Mouse (Mus musculus) hindbrain, embryonic 15.5 days (tissue): ENCODE results near the gene Tmem110. TPM values are rescaled to one million over a fixed set of nuclear protein-coding genes. Genes with fewer than 3 reads are reported as not detected.

Experiments used
- ATAC-seq: fragments of 200-750 bp; cut with Nextera tagmentation; 2 replicates; pipeline ENCODE4 v1.8.0; 2017; ENCODE audit warnings: low read depth, moderate number of reproducible peaks, moderate TSS enrichment; ENCODE audit not compliant: low FRiP score
- H3K27ac ChIP-seq: fragments of 300-500 bp; sonication (generic); replicated peaks from 2 replicates; pipeline ENCODE4 v1.5.1; 2015; ENCODE audit warnings: mild to moderate bottlenecking, inconsistent platforms
- H3K27me3 ChIP-seq: fragments of 300-500 bp; sonication (generic); 2 replicates; pipeline ENCODE4 v1.6.1; 2015; ENCODE audit warnings: control low read depth, inconsistent platforms
- H3K36me3 ChIP-seq: fragments of 300-500 bp; sonication (generic); 2 replicates; pipeline ENCODE4 v1.6.1; 2015; ENCODE audit warnings: control low read depth, inconsistent platforms
- H3K4me1 ChIP-seq: fragments of 300-500 bp; sonication (generic); replicated peaks from 2 replicates; pipeline ENCODE4 v1.6.1; 2015; ENCODE audit warnings: control low read depth, inconsistent platforms
- H3K4me2 ChIP-seq: fragments of 300-500 bp; sonication (generic); 2 replicates; pipeline ENCODE4 v1.6.1; 2015; ENCODE audit warnings: moderate library complexity, mild to moderate bottlenecking, inconsistent platforms
- H3K4me3 ChIP-seq: fragments of 300-500 bp; sonication (generic); 2 replicates; pipeline ENCODE4 v1.5.1; 2015; ENCODE audit warnings: mild to moderate bottlenecking, inconsistent platforms
- H3K9ac ChIP-seq: fragments of 300-500 bp; sonication (generic); 2 replicates; pipeline ENCODE4 v1.6.1; 2015; ENCODE audit warnings: inconsistent platforms
- H3K9me3 ChIP-seq: fragments of 300-500 bp; sonication (generic); 2 replicates; pipeline ENCODE4 v1.6.1; 2016; ENCODE audit warnings: control low read depth, inconsistent platforms
- WGBS: fragments of 180-500 bp; shearing (Covaris S2); methylation state at CpG from one replicate; pipeline ENCODE4 v1.1.7; 2015; 5-methylcytosine and 5-hydroxymethylcytosine counted together
- polyA plus RNA-seq: library from polyadenylated mRNA; unstranded; fragments of >200 nt; fragmentation: Nextera tagmentation; extraction: Ambion mirVana; gene quantifications from 2 replicates; pipeline ENCODE4 v1.2.1, GENCODE M21; 2015

Gene Tmem110
- polyA plus RNA-seq, result 19.8 and 20.4 TPM in 2 replicates

DNA sequence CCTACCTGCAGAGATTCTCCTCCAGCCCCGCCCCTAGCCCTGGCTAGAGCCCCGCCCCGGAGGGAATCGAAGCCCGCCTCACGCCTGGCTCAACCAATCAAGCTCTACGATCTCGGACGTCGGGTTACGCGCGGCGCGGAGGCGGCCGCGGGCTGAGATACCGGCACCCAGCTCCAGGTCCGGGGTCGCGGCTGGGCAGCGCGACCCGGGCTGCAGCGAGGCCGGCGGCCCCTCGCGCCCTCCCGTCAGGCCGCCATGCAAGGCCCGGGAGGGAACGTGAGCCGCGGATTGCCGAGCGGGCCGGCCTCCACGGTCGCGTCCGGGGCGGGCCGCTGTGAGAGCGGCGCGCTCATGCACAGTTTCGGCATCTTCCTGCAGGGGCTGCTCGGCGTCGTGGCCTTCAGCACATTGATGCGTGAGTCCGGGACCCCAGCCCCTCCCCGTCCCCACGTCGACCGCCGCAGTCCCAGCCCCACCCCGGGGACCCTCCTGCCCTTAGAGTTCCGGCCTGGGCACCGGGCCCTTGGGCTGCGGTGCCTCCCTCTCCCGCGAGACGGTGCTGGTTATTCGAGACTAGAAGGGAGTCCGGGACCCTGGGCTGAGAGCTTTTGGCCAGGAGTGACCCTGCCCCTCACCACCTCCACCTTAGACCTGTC is at the start of gene Tmem110:
Gene Tmem110, plus strand, starts transcription at position 115 of the 656 bp plus-strand sequence.
- Histone ChIP-seq H3K4me1 (peaks cover 30% of the 10 kb centered on the region), H3K4me2 (peak within 1 kb of the TSS; percentile 79), H3K9ac (peak within 1 kb of the TSS; percentile 80), H3K27me3 (no peaks in the 10 kb centered on the region), H3K27ac (peak within 1 kb of the TSS; percentile 75), H3K4me3 (peak within 1 kb of the TSS; percentile 86), H3K9me3 (no peaks in the 10 kb centered on the region), H3K36me3 (no peaks in the 10 kb centered on the region)
- ATAC-seq, result peak; percentile 98
- WGBS, result under 1% methylated on average over 67 of the region's 68 CpGs

DNA sequence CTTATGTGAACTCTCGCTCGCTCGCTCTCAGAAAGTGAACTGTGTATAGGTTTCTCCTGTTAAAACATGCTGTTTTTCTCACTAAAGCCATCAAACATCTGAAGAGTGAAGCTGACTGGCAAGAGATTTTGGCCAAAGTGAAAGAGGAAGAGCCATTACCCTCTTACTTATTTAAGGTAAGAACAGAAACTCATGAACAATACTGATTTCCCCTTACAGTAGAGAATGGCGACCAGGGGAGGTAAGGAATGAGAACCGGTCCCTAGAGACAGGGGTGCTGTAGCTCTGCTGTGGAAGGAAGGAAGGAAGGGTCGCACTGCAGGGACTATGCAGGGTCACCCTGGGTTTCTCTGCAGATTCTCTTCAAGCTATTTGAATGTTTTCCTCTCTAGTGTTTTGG is 40.8 kb upstream of the Tmem110 start:
- ATAC-seq, result no peak
- WGBS, result 98% methylated on average over 6 of the region's 6 CpGs

DNA sequence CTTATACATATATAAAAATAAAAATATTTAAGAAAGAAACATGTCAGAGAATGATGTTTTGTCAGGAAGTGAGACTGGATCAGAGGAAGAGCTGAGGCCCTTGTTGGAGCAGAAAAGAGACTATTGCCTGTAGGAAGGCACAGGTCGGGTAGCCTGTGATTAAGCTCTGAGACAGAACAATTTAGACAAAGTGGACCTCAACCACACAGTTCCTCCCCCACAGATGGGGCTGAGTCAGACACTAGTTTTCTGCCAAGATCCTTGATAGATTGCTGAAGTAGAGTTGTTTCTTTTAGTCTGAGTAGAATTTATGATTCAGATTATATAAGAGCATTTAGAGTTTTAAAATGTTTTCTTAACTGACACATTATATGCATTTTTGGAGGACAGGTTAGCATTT is 35.9 kb upstream of the Tmem110 start:
- H3K4me3 ChIP-seq, result no peak overlapping the region
- 66% methylated on average over 1 of the region's 1 CpGs for WGBS
- no peak overlapping the region for H3K4me2 ChIP-seq
- ATAC-seq, result no peak
- H3K27ac ChIP-seq, result no peak overlapping the region
- H3K27me3 ChIP-seq, result no peaks in the 10 kb centered on the region
- H3K4me1 ChIP-seq, result no peaks in the 10 kb centered on the region
- peaks cover 26% of the 10 kb centered on the region for H3K36me3 ChIP-seq
- no peaks in the 10 kb centered on the region for H3K9me3 ChIP-seq
- H3K9ac ChIP-seq, result no peak overlapping the region

More for the DNA sequence above, 40.8 kb upstream of the Tmem110 start:
- Histone ChIP-seq H3K9ac (no peak overlapping the region), H3K36me3 (peaks cover 24% of the 10 kb centered on the region), H3K27ac (no peak overlapping the region), H3K4me2 (no peak overlapping the region), H3K4me3 (no peak overlapping the region), H3K27me3 (no peaks in the 10 kb centered on the region), H3K4me1 (no peaks in the 10 kb centered on the region), H3K9me3 (no peaks in the 10 kb centered on the region)

DNA sequence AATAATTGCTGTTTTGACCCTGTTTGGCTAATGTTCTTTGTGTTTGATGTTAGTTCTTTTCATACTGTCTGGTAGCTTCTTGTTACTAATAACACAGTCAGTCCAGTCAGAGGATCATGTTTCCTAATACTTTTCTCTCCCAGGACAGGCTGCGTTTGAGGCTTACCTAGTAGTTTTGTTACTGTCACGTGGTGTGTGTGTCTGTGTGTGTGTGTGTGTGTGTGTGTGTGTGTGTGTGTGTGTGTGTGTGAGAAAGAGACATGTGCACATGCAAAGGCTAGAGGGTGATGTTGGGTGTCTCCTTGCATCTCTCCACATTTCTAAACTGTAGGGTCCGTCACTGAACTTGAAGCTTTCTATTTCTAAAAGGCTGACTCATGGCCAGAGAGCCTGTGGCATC is 32.5 kb upstream of the Tmem110 start:
- WGBS, result 93% methylated on average over 3 of the region's 3 CpGs
- no peaks in the 10 kb centered on the region for H3K27me3 ChIP-seq
- H3K27ac ChIP-seq, result no peak overlapping the region
- no peak for ATAC-seq
- no peaks in the 10 kb centered on the region for H3K9me3 ChIP-seq
- peaks cover 8% of the 10 kb centered on the region for H3K36me3 ChIP-seq
- no peak overlapping the region for H3K4me3 ChIP-seq
- no peak overlapping the region for H3K9ac ChIP-seq
- no peaks in the 10 kb centered on the region for H3K4me1 ChIP-seq
- no peak overlapping the region for H3K4me2 ChIP-seq

DNA sequence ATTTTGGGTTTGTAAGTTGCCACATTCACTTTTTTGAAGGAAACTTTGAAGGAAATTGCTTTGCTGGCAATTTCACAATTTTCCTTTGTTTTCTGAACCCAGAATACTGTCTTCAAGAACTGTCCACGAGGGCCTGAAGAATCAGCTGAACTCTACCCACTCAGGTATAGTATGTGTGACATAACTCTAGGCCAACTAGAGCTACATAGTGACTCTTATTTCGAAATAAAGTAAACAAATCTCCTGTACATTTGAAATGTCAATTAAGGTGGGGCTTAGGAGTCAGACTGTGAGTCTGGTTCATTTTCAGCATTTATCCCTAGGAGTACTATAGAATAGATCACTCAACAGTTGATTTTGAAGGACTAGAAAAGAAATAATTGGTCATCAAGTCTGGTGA is 23.6 kb upstream of the Tmem110 start:
- Histone ChIP-seq H3K27me3 (no peaks in the 10 kb centered on the region), H3K4me1 (no peaks in the 10 kb centered on the region), H3K9ac (no peak overlapping the region), H3K9me3 (no peaks in the 10 kb centered on the region), H3K27ac (no peak overlapping the region), H3K36me3 (peaks cover 24% of the 10 kb centered on the region), H3K4me3 (no peak overlapping the region), H3K4me2 (no peak overlapping the region)
- no peak for ATAC-seq
- WGBS, result 98% methylated on average over 2 of the region's 2 CpGs

DNA sequence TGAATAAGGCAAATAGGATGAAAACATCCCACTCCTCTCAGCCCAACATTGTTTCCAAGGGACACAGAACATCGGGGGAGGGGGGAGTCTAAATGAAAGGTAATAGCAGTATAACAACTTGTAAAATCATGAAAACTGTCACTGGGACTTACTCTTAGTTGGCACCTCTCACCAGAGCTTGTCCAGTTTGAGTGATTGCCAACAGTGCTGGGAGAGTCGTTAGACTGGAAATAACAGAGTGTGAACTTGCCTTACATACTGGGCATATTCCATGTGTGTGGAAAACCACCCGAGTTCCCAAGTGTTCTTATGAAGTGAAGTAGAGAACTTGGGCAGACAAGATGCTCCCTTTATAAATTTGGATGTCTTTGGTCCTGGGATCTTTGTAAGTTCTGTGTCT is 4.3 kb upstream of the Tmem110 start:
- Histone ChIP-seq H3K27ac (no peak overlapping the region), H3K4me2 (no peak overlapping the region), H3K9me3 (no peaks in the 10 kb centered on the region), H3K4me3 (no peak overlapping the region), H3K27me3 (no peaks in the 10 kb centered on the region), H3K9ac (no peak overlapping the region), H3K4me1 (peaks cover 5% of the 10 kb centered on the region), H3K36me3 (peaks cover 19% of the 10 kb centered on the region)
- 83% methylated on average over 3 of the region's 3 CpGs for WGBS
- ATAC-seq, result no peak

DNA sequence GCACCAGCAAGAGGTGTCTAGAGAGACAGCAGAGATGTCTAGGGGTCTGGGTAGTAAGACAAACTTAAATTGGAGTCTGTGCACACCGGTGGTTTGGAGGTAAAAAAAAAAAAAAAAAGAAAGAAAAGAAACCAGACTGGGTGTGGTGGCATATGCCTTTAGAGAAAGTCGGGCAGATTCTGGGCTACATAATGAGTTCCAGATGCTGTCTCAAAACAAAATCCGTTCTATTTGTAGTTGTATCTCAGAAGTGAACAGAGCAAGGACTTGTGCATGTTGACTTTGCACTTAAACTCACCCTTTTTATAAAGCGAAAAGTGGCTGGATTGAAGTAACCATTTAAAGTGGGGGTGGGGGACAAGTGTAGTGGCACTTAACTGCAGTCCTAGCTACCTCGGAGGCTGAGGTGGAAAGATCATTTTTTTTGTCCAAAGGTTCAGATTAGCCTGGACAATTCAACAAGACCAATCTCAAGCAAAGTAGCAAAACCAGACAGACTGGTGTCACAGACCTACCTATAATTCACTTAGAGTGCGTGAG is 864 bp upstream of the Tmem110 start:
- peaks cover 30% of the 10 kb centered on the region for H3K4me1 ChIP-seq
- H3K4me2 ChIP-seq, result no peak overlapping the region
- H3K27me3 ChIP-seq, result no peaks in the 10 kb centered on the region
- no peak for ATAC-seq
- no peak overlapping the region for H3K27ac ChIP-seq
- H3K9ac ChIP-seq, result no peak overlapping the region
- H3K9me3 ChIP-seq, result no peaks in the 10 kb centered on the region
- no peak overlapping the region for H3K4me3 ChIP-seq
- 74% methylated on average over 6 of the region's 6 CpGs for WGBS
- peaks cover 4% of the 10 kb centered on the region; the same call in 1 of the 2 replicates for H3K36me3 ChIP-seq

DNA sequence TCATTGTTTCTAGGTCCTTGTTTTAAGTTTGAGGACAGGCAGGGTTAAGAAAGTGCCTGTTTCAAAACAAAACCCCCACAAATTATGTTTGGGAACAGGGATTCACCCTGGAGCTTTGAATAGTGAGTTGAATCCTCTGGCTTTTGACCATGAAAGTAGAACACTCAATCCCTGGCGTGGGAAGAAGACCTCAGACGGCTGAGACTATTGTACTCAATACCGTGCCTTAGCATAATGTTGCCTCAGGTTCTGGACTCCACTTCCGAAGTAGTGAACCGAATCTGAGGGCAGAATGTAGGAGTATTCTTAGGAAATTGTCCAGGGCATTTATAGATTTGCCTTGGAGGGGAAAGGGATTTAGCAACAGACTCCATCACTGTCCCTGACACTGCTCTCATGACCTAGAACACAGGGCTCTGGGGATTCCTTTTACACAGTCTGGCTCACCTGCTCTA is 342 bp upstream of the Tmem110 start:
- Histone ChIP-seq H3K4me3 (peak overlapping the region; percentile 86), H3K4me1 (peaks cover 30% of the 10 kb centered on the region), H3K27ac (no peak overlapping the region), H3K9ac (peak overlapping the region; percentile 80; the same call in 1 of the 2 replicates), H3K36me3 (no peaks in the 10 kb centered on the region), H3K27me3 (no peaks in the 10 kb centered on the region), H3K9me3 (no peaks in the 10 kb centered on the region), H3K4me2 (peak overlapping the region; percentile 79)
- ATAC-seq, result peak; percentile 47; the same call in 1 of the 2 replicates
- WGBS, result 35% methylated on average over 5 of the region's 5 CpGs

DNA sequence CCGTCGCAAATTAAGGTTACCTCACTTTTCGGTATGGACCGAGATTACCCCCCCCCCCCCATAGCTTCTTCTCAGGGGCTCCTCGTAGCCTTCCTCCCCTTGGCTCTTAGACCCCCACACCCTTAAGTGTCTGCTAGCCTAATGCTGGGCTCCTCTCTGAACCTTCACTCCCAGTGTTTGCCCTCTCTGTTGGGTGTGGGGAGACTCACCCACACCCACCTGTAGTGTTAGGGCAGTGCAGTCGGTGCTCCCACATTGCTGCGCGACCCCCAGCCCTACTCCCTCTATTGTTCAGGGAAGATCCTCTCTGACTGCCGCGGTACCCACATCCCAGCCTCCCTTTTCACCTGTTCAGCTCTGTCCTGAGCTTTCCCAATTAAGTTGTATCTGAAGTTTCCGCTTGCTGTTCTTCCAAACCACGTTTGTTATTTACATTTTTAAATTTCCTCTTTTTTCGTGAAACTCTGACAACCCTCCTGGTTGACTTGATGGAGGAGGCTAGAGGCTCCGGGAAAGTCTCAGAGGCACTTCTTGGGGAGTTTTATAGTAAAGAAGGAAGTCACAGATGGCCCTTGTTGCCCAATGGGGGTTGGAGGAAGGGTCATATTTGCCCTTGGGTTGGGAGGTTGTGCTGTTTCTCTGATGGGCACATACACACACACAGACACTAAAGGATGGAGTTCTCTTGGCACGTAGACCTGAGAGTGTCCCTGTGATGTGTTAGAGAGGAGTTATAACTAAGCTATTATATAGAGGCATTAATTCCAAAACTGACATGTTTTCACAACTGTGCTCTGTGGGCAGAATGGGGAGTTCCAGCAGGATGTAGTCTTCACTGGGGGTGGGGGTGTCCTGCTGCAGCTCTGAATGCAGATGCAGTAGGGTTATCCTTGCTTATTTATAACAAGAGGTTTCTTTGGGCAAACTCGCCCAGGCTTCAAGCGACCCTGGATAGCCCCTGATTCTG is 1.1 kb downstream of the Tmem110 start:
- peak overlapping the region; percentile 79 for H3K4me2 ChIP-seq
- 19% methylated on average over 17 of the region's 17 CpGs for WGBS
- H3K9me3 ChIP-seq, result no peaks in the 10 kb centered on the region
- peak overlapping the region; percentile 86 for H3K4me3 ChIP-seq
- H3K4me1 ChIP-seq, result peaks cover 30% of the 10 kb centered on the region
- no peaks in the 10 kb centered on the region for H3K27me3 ChIP-seq
- H3K27ac ChIP-seq, result no peak overlapping the region
- no peaks in the 10 kb centered on the region for H3K36me3 ChIP-seq
- peak overlapping the region; percentile 80 for H3K9ac ChIP-seq
- ATAC-seq, result 0 out of 2 replicates have a peak, but pooled peaks have one; percentile 4

DNA sequence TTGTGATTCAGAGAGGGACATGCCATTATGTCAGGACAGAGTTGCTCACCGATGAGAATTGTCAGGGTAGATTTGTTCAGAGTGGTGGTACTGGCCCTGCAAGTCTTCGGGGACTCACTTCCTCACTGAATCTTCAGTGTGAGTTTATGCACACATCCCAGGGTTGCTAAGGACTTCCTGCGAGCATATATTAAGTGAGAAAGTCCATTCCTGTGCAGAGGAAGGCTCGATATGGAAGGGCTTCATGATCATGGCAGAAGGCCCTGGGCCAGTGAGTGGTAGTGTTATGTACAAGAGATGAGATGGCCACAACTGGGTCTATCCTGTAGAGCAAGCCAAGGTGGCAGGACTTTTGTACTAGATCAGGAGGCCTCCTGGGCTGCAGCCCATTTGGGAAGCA is 2.1 kb downstream of the Tmem110 start:
- H3K27ac ChIP-seq, result no peak overlapping the region
- H3K9ac ChIP-seq, result no peak overlapping the region
- no peaks in the 10 kb centered on the region for H3K27me3 ChIP-seq
- no peaks in the 10 kb centered on the region for H3K9me3 ChIP-seq
- no peak for ATAC-seq
- H3K4me1 ChIP-seq, result peaks cover 30% of the 10 kb centered on the region
- no peaks in the 10 kb centered on the region for H3K36me3 ChIP-seq
- WGBS, result 77% methylated on average over 4 of the region's 4 CpGs
- H3K4me2 ChIP-seq, result no peak overlapping the region; the same call in 1 of the 2 replicates
- no peak overlapping the region for H3K4me3 ChIP-seq

DNA sequence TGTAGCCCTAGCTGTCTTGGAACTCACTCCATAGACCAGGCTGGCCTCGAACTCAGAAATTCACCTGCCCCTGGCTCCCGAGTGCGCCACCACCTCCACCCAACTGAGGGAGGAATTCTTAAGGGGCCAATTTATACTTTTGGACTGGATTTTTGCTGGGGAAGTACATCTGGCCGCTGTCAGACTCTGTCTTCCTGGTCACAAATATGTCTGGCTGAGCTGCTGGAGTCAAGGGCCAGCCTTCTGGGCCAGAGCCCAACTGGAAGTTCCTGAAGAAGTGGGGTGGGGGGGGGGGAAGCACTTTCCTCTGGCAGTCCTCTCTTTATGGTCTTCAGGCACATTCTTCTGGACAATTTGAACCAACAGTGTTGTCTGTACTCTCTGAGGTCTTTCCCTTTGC is 2.7 kb downstream of the Tmem110 start:
- no peak overlapping the region for H3K27ac ChIP-seq
- no peak overlapping the region for H3K4me3 ChIP-seq
- no peaks in the 10 kb centered on the region for H3K9me3 ChIP-seq
- H3K36me3 ChIP-seq, result no peaks in the 10 kb centered on the region
- WGBS, result 89% methylated on average over 4 of the region's 4 CpGs
- H3K4me2 ChIP-seq, result no peak overlapping the region
- ATAC-seq, result no peak
- no peaks in the 10 kb centered on the region for H3K27me3 ChIP-seq
- H3K4me1 ChIP-seq, result peaks cover 30% of the 10 kb centered on the region
- no peak overlapping the region for H3K9ac ChIP-seq
